Mouse (Mus musculus) midbrain, embryonic 14.5 days (tissue): Measurements from ENCODE around the gene Rmnd5b. TPM values are rescaled to one million over a fixed set of nuclear protein-coding genes. Genes with fewer than 3 reads are reported as not detected.
A peak's percentile ranks its signal among the peaks of the same experiment; 100 is the strongest.
"Not testable (repeated sequence)": the region's sequence is repeated elsewhere in the genome, so short reads cannot be mapped to it uniquely, and the experiment has no call there.

Experiments
- ATAC-seq: fragments of 200-750 bp; cut with Nextera tagmentation; 2 replicates; pipeline ENCODE4 v1.8.0; 2017; ENCODE audit warnings: moderate number of reproducible peaks, moderate library complexity; ENCODE audit not compliant: low FRiP score, low TSS enrichment
- DNase-seq: peaks from one replicate; pipeline ENCODE4 v3.0.0-alpha.2; 2015
- H3K27ac ChIP-seq: fragments of 300-500 bp; sonication (generic); replicated peaks from 2 replicates; pipeline ENCODE4 v1.5.1; 2014; ENCODE audit warnings: mild to moderate bottlenecking, low read depth, low read length, moderate library complexity
- H3K27me3 ChIP-seq: fragments of 300-500 bp; sonication (generic); 2 replicates; pipeline ENCODE4 v1.6.1; 2014; ENCODE audit warnings: low read length, control low read depth, mixed read lengths; ENCODE audit not compliant: control insufficient read depth, insufficient read depth
- H3K36me3 ChIP-seq: fragments of 300-500 bp; sonication (generic); 2 replicates; pipeline ENCODE4 v1.6.1; 2014; ENCODE audit warnings: low read length, control low read depth; ENCODE audit not compliant: control insufficient read depth, insufficient read depth
- H3K4me1 ChIP-seq: fragments of 300-500 bp; sonication (generic); 2 replicates; pipeline ENCODE4 v1.6.1; 2014; ENCODE audit warnings: mild to moderate bottlenecking, antibody characterized with exemption, low read length, control low read depth; ENCODE audit not compliant: control insufficient read depth, insufficient read depth
- H3K4me2 ChIP-seq: fragments of 300-500 bp; sonication (generic); 2 replicates; pipeline ENCODE4 v1.6.1; 2014; ENCODE audit warnings: mild to moderate bottlenecking, low read length, moderate library complexity
- H3K4me3 ChIP-seq: fragments of 300-500 bp; sonication (generic); replicated peaks from 2 replicates; pipeline ENCODE4 v1.5.1; 2014; ENCODE audit warnings: low read depth, low read length
- H3K9ac ChIP-seq: fragments of 300-500 bp; sonication (generic); replicated peaks from 2 replicates; pipeline ENCODE4 v1.6.1; 2014; ENCODE audit warnings: mild to moderate bottlenecking, low read length, moderate library complexity
- H3K9me3 ChIP-seq: fragments of 300-500 bp; sonication (generic); 2 replicates; pipeline ENCODE4 v1.6.1; 2016; ENCODE audit warnings: low read length, control low read depth, mixed read lengths; ENCODE audit not compliant: control insufficient read depth
- WGBS: fragments of 180-500 bp; shearing (Covaris S2); extraction: QIAGEN DNeasy Blood & Tissue Kit; methylation state at CpG from one replicate; pipeline ENCODE4 v1.1.7; 2014; 5-methylcytosine and 5-hydroxymethylcytosine counted together
- polyA plus RNA-seq: library from polyadenylated mRNA; unstranded; fragments of >200 nt; fragmentation: Nextera tagmentation; extraction: Ambion mirVana; gene quantifications from 2 replicates; pipeline ENCODE4 v1.2.1, GENCODE M21; 2014

The Rmnd5b gene
- polyA plus RNA-seq, 1 experiment from 2014 or later: 79.2 TPM

DNA sequence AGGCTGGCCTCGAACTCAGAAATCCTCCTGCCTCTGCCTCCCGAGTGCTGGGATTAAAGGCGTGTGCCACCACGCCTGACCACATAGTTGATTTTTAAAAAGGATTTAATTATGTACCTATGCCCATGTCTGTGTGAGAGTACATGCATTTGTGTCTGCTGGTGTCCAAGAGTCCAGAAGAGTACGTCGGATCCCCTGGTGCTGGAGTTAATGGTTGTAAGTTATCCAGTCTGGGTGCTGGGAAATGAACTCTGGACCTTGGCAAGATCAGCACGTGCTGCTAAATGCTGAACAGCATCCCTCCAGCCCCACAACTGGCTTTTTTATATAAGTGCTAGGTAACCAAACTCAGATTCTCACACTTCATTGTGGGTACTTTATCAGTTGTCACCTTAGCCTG lies 35.1 kb upstream of the Rmnd5b start:
- Histone ChIP-seq H3K4me2 (no peak overlapping the region), H3K4me1 (no peaks in the 10 kb centered on the region), H3K27me3 (no peaks in the 10 kb centered on the region), H3K9ac (no peak overlapping the region), H3K27ac (no peak overlapping the region), H3K36me3 (no peaks in the 10 kb centered on the region), H3K4me3 (no peak overlapping the region), H3K9me3 (no peaks in the 10 kb centered on the region)
- 94% methylated on average over 6 of the region's 7 CpGs for WGBS
- DNase-seq: no peak
- no peak for ATAC-seq

DNA sequence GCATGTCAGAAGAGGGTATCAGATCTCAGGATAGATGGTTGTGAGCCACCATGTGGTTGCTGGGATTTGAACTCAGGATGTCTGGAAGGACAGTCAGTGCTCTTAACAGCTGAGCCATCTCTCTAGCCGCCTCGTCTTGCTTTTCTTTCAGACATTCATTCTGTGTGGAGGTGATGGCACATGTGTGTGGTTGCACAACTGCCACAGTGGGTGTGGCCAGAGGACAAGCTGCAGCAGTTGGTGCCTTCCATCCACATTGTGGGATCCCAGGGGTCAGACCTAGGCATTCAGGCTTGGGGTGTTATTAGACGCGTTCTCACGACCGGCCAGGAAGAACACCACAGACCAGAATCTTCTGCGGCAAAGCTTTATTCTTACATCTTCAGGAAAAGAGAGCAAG lies 29.1 kb upstream of the Rmnd5b start:
- 97% methylated on average over 7 of the region's 7 CpGs for WGBS
- not testable (repeated sequence) for ATAC-seq, DNase-seq, H3K4me1 ChIP-seq, H3K27ac ChIP-seq, H3K27me3 ChIP-seq, H3K9ac ChIP-seq, H3K4me2 ChIP-seq, H3K9me3 ChIP-seq, H3K36me3 ChIP-seq, H3K4me3 ChIP-seq

DNA sequence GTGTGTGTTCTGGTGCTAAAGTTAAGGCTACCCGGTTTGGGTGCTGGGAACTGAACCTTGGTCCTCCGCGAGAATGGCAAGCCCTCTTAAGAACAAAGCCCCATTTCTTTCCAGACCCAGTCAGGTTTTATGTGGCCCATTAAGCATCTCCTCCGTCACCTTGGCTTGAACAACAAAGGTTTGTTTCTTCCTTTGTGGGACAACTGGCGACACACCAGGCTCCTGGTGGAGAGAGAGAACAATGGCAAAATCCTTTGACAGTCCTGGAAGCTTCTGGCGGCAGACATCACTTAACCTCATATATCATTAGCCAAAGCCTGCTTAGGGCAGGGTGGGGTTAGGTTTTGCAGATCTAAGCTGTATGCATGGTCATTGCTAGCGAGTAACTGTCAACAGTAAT lies 26.9 kb upstream of the Rmnd5b start:
- H3K9ac ChIP-seq: no peak overlapping the region
- no peak overlapping the region for H3K27ac ChIP-seq
- ATAC-seq: no peak
- no peak overlapping the region for H3K4me3 ChIP-seq
- no peaks in the 10 kb centered on the region for H3K27me3 ChIP-seq
- no peaks in the 10 kb centered on the region for H3K36me3 ChIP-seq
- 79% methylated on average over 7 of the region's 7 CpGs for WGBS
- DNase-seq: no peak
- H3K4me2 ChIP-seq: no peak overlapping the region
- no peaks in the 10 kb centered on the region for H3K4me1 ChIP-seq
- H3K9me3 ChIP-seq: no peaks in the 10 kb centered on the region

DNA sequence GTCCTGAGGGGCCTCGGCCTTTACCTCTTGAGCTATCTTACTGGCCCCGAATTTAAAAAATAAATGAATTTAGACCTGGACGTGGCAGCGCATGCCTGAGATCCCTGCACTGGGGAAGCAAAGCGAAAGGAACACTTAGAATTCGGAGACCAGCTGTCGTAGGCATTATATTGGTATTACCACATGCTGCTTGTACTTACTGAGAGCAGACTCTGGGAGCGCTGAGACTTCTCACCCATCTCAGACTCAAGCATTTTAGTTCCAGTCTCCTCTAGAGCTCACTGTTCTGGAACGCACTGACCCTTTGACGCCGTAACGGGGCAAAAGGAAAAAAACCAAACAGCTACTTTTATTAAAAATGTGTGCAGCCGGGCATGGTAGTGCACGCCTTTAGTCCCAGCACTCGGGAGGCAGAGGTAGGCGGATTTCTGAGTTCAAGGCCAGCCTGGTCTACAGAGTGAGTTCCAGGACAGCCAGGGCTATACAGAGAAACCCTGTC lies 26.2 kb upstream of the Rmnd5b start:
- no peak for DNase-seq
- no peaks in the 10 kb centered on the region for H3K4me1 ChIP-seq
- H3K27me3 ChIP-seq: no peaks in the 10 kb centered on the region
- no peaks in the 10 kb centered on the region for H3K36me3 ChIP-seq
- 71% methylated on average over 16 of the region's 16 CpGs for WGBS
- H3K4me3 ChIP-seq: no peak overlapping the region
- no peaks in the 10 kb centered on the region for H3K9me3 ChIP-seq
- no peak overlapping the region for H3K4me2 ChIP-seq
- no peak overlapping the region for H3K27ac ChIP-seq
- no peak overlapping the region for H3K9ac ChIP-seq
- no peak for ATAC-seq

DNA sequence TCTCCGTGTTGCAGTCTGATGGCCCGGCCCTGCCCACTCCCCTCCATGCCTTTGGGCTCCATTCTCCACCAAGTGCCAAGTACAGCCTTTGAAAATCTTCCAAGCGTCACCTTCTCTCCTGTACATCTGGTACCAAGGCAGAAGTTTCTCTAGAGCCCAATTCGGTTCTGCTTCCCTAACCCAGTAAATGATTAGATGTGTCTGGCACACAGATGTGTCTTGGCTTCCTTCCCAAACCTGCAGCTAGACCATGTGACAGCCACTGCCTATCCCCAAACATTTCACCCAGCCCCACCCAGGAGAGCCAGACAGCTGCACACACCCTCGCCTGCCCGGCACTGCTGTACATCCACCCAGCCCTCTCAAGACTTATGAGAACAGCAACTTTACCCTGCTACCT lies 23.0 kb upstream of the Rmnd5b start:
- 79% methylated on average over 6 of the region's 6 CpGs for WGBS
- no peak overlapping the region for H3K27ac ChIP-seq
- no peak overlapping the region for H3K4me2 ChIP-seq
- H3K9ac ChIP-seq: no peak overlapping the region
- no peak for ATAC-seq
- H3K4me1 ChIP-seq: no peaks in the 10 kb centered on the region
- no peaks in the 10 kb centered on the region for H3K36me3 ChIP-seq
- H3K4me3 ChIP-seq: no peak overlapping the region
- no peaks in the 10 kb centered on the region for H3K27me3 ChIP-seq
- H3K9me3 ChIP-seq: no peaks in the 10 kb centered on the region
- DNase-seq: peak; percentile 15

DNA sequence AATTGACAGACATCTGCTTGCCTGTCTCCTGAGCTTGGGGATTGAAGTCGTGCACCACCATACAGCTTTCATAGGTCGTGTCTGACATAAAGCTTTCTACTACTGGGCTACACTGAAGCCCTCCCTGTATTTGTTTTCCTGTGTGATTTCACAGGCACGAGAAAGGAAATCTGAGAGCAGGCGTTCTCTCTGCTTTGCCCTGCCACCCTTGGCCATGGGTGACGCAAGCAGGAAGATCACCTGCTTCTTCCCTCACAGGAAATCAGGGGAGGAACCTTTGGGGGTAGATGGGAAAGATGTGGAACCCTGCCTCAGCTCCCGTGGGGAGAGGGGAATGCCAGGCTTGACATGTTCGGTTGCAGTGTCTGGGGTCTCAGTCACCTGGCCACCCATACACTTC lies 22.6 kb upstream of the Rmnd5b start:
- Histone ChIP-seq H3K4me3 (no peak overlapping the region), H3K4me1 (no peaks in the 10 kb centered on the region), H3K9me3 (no peaks in the 10 kb centered on the region), H3K9ac (no peak overlapping the region), H3K27me3 (no peaks in the 10 kb centered on the region), H3K27ac (no peak overlapping the region), H3K36me3 (no peaks in the 10 kb centered on the region), H3K4me2 (no peak overlapping the region)
- ATAC-seq (no peak), DNase-seq (no peak)
- 75% methylated on average over 7 of the region's 7 CpGs for WGBS

DNA sequence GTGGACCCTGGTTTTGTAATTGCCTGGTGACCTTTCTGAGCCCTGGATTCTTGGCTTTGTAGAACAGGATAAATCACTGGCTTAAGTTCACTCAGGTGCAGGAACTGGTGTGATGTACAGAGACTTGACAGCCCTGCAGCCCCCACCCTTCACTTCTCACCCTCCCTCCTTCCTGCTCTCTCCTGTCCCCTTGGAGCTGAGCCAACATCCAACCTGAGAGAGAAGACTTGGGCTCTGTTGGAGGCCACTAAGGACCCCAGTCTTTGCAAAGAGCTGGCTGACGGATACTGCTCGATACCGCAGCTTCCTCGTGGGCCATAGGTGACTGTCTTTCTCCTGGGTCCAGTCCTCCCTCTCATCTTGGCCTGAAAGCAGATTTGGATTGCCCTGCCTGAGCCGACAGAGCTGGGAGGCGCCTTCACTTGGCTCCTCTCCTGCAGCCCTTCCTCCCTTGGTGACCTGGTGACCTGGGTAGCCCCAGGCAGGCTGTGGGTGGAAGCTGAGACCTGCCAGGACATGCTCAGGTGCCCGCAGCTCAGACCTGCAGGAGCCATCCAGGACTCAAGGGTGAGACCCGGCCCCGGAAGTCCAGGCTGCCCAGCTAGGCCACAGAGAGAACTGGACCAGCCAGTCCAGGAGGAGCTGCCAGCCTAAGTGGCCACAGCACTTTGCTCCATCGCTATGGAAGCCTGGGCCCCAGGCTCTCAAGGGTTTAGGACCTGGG lies 21.3 kb upstream of the Rmnd5b start:
- ATAC-seq: no peak
- DNase-seq: no peak
- no peak overlapping the region for H3K4me2 ChIP-seq
- H3K27ac ChIP-seq: no peak overlapping the region
- no peak overlapping the region for H3K9ac ChIP-seq
- H3K4me3 ChIP-seq: no peak overlapping the region
- H3K27me3 ChIP-seq: no peaks in the 10 kb centered on the region
- no peaks in the 10 kb centered on the region for H3K4me1 ChIP-seq
- H3K9me3 ChIP-seq: no peaks in the 10 kb centered on the region
- WGBS: 87% methylated on average over 10 of the region's 10 CpGs
- H3K36me3 ChIP-seq: no peaks in the 10 kb centered on the region

DNA sequence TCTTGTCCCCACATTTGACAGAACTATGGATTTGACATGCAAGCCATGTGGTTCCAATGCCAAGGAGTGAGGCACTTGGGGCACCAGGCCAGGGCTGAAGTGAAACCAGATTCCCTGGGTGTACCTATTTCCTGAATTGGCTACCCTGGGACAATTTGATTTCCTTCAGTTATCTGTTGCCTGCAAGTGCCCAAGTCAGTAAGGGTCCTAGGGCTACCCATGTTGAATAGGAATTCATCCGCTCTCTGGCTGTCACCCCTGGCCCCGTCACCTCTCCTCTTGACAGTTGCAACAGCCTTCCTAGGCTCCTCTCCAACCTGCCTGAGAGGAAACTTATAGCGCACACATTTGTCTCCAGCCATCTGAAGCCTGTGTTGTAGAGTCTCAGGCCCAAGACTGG lies 19.2 kb upstream of the Rmnd5b start:
- Histone ChIP-seq H3K27ac (no peak overlapping the region), H3K27me3 (peaks cover 8% of the 10 kb centered on the region; the same call in 1 of the 2 replicates), H3K4me3 (no peak overlapping the region), H3K9me3 (no peaks in the 10 kb centered on the region), H3K4me1 (0 out of 2 replicates have a peak, but pooled peaks cover 4% of the 10 kb centered on the region), H3K9ac (no peak overlapping the region), H3K36me3 (no peaks in the 10 kb centered on the region), H3K4me2 (no peak overlapping the region)
- DNase-seq (no peak), ATAC-seq (no peak)
- WGBS: 93% methylated on average over 3 of the region's 3 CpGs

DNA sequence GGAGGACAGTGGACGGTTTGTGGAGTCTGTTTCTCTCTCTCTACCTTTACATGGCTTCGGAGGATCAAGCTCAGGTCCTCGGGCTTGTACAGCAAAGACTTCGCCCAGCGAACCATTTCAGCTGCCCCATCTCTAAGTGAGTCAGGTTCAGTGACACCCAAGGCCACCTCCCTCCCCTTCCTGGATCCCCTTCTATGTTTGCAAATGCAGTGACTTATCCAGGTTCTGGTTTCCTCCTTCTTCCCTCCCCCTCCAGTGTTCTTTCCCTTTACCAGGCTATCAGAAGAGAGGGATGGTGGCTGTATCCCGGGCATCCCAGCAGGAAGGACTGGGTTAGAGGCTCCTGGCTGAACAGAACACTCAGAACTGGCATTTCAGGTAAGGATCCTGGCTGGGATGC lies 18.0 kb upstream of the Rmnd5b start:
- ATAC-seq (no peak), DNase-seq (no peak)
- H3K27ac ChIP-seq: no peak overlapping the region
- peaks cover 13% of the 10 kb centered on the region; the same call in 1 of the 2 replicates for H3K27me3 ChIP-seq
- H3K4me2 ChIP-seq: no peak overlapping the region
- H3K4me1 ChIP-seq: peaks cover 14% of the 10 kb centered on the region
- no peaks in the 10 kb centered on the region for H3K36me3 ChIP-seq
- 80% methylated on average over 6 of the region's 6 CpGs for WGBS
- H3K9me3 ChIP-seq: no peaks in the 10 kb centered on the region
- no peak overlapping the region for H3K4me3 ChIP-seq
- H3K9ac ChIP-seq: no peak overlapping the region
